23 mouse cellular contexts compared by ENCODE assay signal in genomic region chr19:53299829-53300181, GRCm38 (mm10). TPM values are rescaled to one million over a fixed set of nuclear protein-coding genes. Genes with fewer than 3 reads are reported as not detected.
DNase-seq lines count a peak whose midpoint lies in the region; TF ChIP-seq lines count a peak whose summit lies in the region.
"Had no signal": no experiment of that assay in that cellular context is flagged by ENCODE, and none has a peak within 500 bp of the region (broad histone marks: within the 10 kb centered on the region; RNA-seq: fewer than 3 reads in every experiment).

No protein-coding gene starts in this region.

- H3K27me3 ChIP-seq in thymus, adult 2 months (ENCODE audit: control insufficient read depth, insufficient read depth, low read length): no peaks in the 10 kb centered on the region
- H3K27me3 ChIP-seq: CH12.LX; embryonic facial prominence, embryonic 13.5 days; forebrain, embryonic 15.5 days; heart, embryonic 12.5 days; heart, embryonic 15.5 days; hindbrain, embryonic 13.5 days had no signal

- no peak for DNase-seq in thymus, adult 2 months
- DNase-seq in thymus, postnatal 10 days (ENCODE audit: low spot score in 2 of 2): no peak
- peak; percentile 42 for DNase-seq in naive thymus-derived CD4-positive, alpha-beta T cell, adult 2 months (ENCODE audit: low read depth)
- DNase-seq in thymus, postnatal 14 days: peak; percentile 41
- DNase-seq in spleen, adult 18-20 months: no peak
- no peak for DNase-seq in cerebellum, postnatal 4 days (ENCODE audit: low spot score in 2 of 2)
- DNase-seq: adrenal gland, postnatal 10 days; adrenal gland, postnatal 36 days; cerebellum, adult 18-20 months; cerebellum, adult 9-10 months; cerebellum, postnatal 14 days; gastrocnemius, postnatal 25 days; heart, adult 18-20 months; heart, postnatal 10 days; heart, postnatal 36 days had no signal

- H3K27ac ChIP-seq in thymus, adult 2 months (ENCODE audit: control insufficient read depth, insufficient read depth, low read length): peak overlapping the region; percentile 82
- H3K27ac ChIP-seq: embryonic facial prominence, embryonic 13.5 days; forebrain, embryonic 15.5 days; heart, embryonic 15.5 days; hindbrain, embryonic 10.5 days; hindbrain, embryonic 13.5 days had no signal

- peaks cover 14% of the 10 kb centered on the region for H3K4me1 ChIP-seq in thymus, adult 2 months (replicated peaks; ENCODE audit: control insufficient read depth, insufficient read depth, low read length)
- H3K4me1 ChIP-seq: embryonic facial prominence, embryonic 13.5 days; forebrain, embryonic 15.5 days; hindbrain, embryonic 13.5 days had no signal

- no peak for TF ChIP-seq POLR2A in thymus, adult 2 months (IDR thresholded peaks at IDR 0.05; ENCODE audit: control insufficient read depth, extremely low read depth, insufficient read depth, low read length, poor library complexity)

- no peak overlapping the region for H3K4me3 ChIP-seq in thymus, adult 2 months (ENCODE audit: control insufficient read depth, insufficient read depth, low read length)
- H3K4me3 ChIP-seq: embryonic facial prominence, embryonic 13.5 days; forebrain, embryonic 15.5 days; heart, embryonic 12.5 days; heart, embryonic 15.5 days; hindbrain, embryonic 10.5 days; hindbrain, embryonic 13.5 days had no signal

- WGBS in thymus, adult 2 months: 29% methylated on average over 4 of the region's 4 CpGs

- no peak for TF ChIP-seq CTCF in thymus, adult 2 months (IDR thresholded peaks at IDR 0.05; ENCODE audit: borderline replicate concordance, control insufficient read depth, extremely low read depth, insufficient read depth, low read length, poor library complexity)

- no peaks in the 10 kb centered on the region for H3K36me3 ChIP-seq in thymus, adult 2 months (ENCODE audit: control insufficient read depth, insufficient read depth, low read length)
- H3K36me3 ChIP-seq: embryonic facial prominence, embryonic 13.5 days; forebrain, embryonic 15.5 days; G1E; heart, embryonic 12.5 days; heart, embryonic 15.5 days; hindbrain, embryonic 10.5 days; hindbrain, embryonic 13.5 days had no signal

RNA-seq across cellular contexts. Expression of gene Mxi1, which starts 10.5 kb away (rescaled TPM):
- polyA plus RNA-seq in thymus, adult 2 months (2012; rRNA removed): 29.1 and 31.9 TPM in 2 replicates

Comparison
In these comparisons a context has a peak if more than half of its experiments do, and no peak if none do; other contexts are left out.
1. DNase-seq: peak in naive thymus-derived CD4-positive, alpha-beta T cell, adult 2 months (single experiment) and thymus, postnatal 14 days (single experiment); none in thymus, adult 2 months (single experiment), thymus, postnatal 10 days (0 of 2), spleen, adult 18-20 months (0 of 2) and cerebellum, postnatal 4 days (0 of 2).